Mouse (Mus musculus): Measurements from ENCODE around the gene Gps2.
"Not testable (repeated sequence)": the region's sequence is repeated elsewhere in the genome, so short reads cannot be mapped to it uniquely, and the experiment has no call there.

Gps2 gene

GRCm38 (mm10) chr11:69915667-69916627 lies 2.3 kb downstream of the Gps2 start:
- in situ Hi-C loops (cut with MboI; ENCODE audit: low sequenced_read_pairs): no loop called here

- in situ Hi-C loops (cut with MboI; ENCODE audit: low sequenced_read_pairs): not testable (repeated sequence)
These were observed 3.1 kb downstream of the Gps2 start for GRCm38 (mm10) chr11:69916652-69917378.

- in situ Hi-C loops (cut with MboI; ENCODE audit: low sequenced_read_pairs): no loop called here
These were observed 3.8 kb downstream of the Gps2 start for GRCm38 (mm10) chr11:69917379-69917948.

- in situ Hi-C loops (cut with MboI; ENCODE audit: low sequenced_read_pairs): no loop called here
These were observed 4.4 kb downstream of the Gps2 start for GRCm38 (mm10) chr11:69918118-69918517.

- in situ Hi-C loops (cut with MboI; ENCODE audit: low sequenced_read_pairs): no loop called here
These were observed 5.4 kb downstream of the Gps2 start for GRCm38 (mm10) chr11:69919053-69919452.

- in situ Hi-C loops (cut with MboI; ENCODE audit: low sequenced_read_pairs): no loop called here
These were observed 6.1 kb downstream of the Gps2 start for GRCm38 (mm10) chr11:69919661-69920265.

GRCm38 (mm10) chr11:69920266-69921031 lies 6.8 kb downstream of the Gps2 start:
- in situ Hi-C loops (cut with MboI; ENCODE audit: low sequenced_read_pairs): no loop called here

- in situ Hi-C loops (cut with MboI; ENCODE audit: low sequenced_read_pairs): no loop called here
These were observed 7.7 kb downstream of the Gps2 start, which contains the start of gene Eif5a for GRCm38 (mm10) chr11:69921114-69922011. Eif5a (minus strand) TSS chr11:69921958.

- in situ Hi-C loops (cut with MboI; ENCODE audit: low sequenced_read_pairs): no loop called here
These were observed 8.5 kb downstream of the Gps2 start for GRCm38 (mm10) chr11:69922012-69922756.

GRCm38 (mm10) chr11:69922796-69923195 lies 9.1 kb downstream of the Gps2 start:
- in situ Hi-C loops (cut with MboI; ENCODE audit: low sequenced_read_pairs): no loop called here

- in situ Hi-C loops (cut with MboI; ENCODE audit: low sequenced_read_pairs): no loop called here
These were observed 13.8 kb downstream of the Gps2 start for GRCm38 (mm10) chr11:69927501-69927900.

GRCm38 (mm10) chr11:69929712-69930111 lies 16.0 kb downstream of the Gps2 start:
- in situ Hi-C loops (cut with MboI; ENCODE audit: low sequenced_read_pairs): no loop called here

GRCm38 (mm10) chr11:69930176-69930575 lies 16.5 kb downstream of the Gps2 start:
- in situ Hi-C loops (cut with MboI; ENCODE audit: low sequenced_read_pairs): not testable (repeated sequence)

GRCm38 (mm10) chr11:69930967-69931537 lies 17.4 kb downstream of the Gps2 start:
- in situ Hi-C loops (cut with MboI; ENCODE audit: low sequenced_read_pairs): no loop called here

- in situ Hi-C loops (cut with MboI; ENCODE audit: low sequenced_read_pairs): no loop called here
These were observed 18.1 kb downstream of the Gps2 start for GRCm38 (mm10) chr11:69931769-69932168.

GRCm38 (mm10) chr11:69932254-69932653 lies 18.6 kb downstream of the Gps2 start:
- in situ Hi-C loops (cut with MboI; ENCODE audit: low sequenced_read_pairs): no loop called here

GRCm38 (mm10) chr11:69933066-69933465 lies 19.4 kb downstream of the Gps2 start:
- in situ Hi-C loops (cut with MboI; ENCODE audit: low sequenced_read_pairs): no loop called here

- in situ Hi-C loops (cut with MboI; ENCODE audit: low sequenced_read_pairs): no loop called here
These were observed 20.5 kb downstream of the Gps2 start for GRCm38 (mm10) chr11:69934169-69934568.

Data from CH12F3 (cell line).